Mouse (Mus musculus) naive thymus-derived CD4-positive, alpha-beta T cell, adult 2 months (primary cell): Measurements from ENCODE around the gene Nfkbil1.
"Not testable (repeated sequence)": the region's sequence is repeated elsewhere in the genome, so short reads cannot be mapped to it uniquely, and the experiment has no call there.

Source experiments
- DNase-seq: peaks from one replicate; pipeline ENCODE4 v3.0.0-alpha.2; 2011; ENCODE audit warnings: low read depth

Gene Nfkbil1

GRCm38 (mm10) chr17:35236996-35237395 is 1.4 kb upstream of the Nfkbil1 start:
- no peak for DNase-seq

DNA sequence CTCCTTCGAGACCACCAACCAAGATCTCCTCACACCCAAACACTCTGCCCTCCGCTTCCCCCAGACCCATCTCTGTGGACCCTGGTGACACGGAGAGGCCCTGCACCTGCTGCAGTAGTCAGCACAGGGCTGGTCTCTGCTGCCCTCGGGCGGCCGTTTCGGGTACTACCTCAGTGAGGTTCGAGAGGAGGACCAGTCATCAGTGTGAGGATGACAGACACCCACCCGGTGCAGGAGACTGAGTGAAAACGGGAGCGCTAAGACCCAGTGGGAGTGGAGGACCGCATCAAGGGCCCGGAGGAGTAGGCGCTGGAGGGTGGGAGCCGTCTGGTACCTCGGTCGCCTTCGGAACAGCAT is 776 bp upstream of the Nfkbil1 start:
- DNase-seq = peak; percentile 99

DNA sequence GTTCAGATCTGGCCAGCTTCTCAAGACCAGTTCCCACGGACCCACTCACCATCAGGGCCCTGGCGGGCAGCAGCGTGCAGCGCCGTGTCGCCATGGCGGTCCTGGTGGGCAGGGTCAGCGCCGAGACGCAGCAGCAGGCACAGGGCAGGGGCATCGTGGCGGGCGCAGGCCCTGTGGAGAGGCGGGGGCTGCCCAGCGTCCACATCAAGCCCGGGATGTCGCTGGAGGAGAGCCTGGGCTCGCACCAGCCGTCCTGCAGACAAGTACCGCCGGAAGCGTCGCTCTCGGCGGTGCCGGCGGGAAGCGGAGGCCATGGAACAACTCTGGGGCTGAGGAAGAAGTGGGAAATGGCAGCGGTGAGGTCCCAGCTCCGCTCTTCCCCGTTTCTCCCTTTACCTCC is 689 bp downstream of the Nfkbil1 start:
- DNase-seq = peak; percentile 59

- DNase-seq = not testable (repeated sequence)
Measured at GRCm38 (mm10) chr17:35234090-35234489, 1.5 kb downstream of the Nfkbil1 start.

DNA sequence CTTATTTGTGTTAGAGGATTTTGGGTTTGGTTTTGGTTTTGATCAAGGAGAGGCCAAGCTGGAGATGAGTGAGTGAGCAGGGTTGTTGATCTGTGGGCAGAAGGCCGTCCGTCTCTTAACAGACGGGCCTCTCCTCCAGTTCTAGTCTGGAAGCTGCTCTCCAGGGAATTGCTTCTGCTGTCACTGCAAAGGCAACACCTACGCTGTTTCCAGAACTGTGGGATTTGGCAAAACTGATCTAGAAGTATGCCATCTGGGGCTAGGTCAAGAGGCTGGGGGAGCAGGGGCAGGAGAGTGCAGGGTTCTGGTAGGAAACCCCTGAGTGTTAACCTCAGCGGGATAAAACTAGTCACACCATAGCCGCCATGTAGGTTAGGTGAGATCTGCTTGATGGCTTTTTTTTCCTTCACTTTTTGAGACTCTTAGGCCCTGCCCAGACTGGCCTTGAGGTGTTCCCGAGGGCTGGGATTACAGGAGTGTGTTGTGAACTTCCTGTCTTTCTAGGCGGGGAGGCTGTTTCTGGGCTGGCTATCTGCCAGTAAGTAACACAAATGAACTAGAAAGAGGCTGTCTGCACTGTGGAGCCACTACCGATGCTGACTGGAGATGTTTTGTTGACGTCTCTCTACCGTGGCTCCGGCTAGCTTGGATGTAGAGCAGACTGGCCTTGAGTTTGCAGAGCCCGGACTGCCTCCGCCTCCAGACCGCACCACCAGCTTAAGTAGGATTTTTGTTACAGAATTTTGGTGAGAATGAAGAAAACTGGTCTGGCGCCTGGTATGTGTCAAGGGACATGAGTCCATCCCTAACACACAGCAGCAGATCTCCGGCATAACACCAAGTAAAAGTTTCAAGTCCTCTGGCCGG is 2.2 kb downstream of the Nfkbil1 start, which contains the start of gene Atp6v1g2:
TSS of gene Atp6v1g2 (plus strand) at position 547 of the 867 bp plus-strand sequence.
- peak; percentile 66 for DNase-seq

GRCm38 (mm10) chr17:35232659-35233058 is 2.9 kb downstream of the Nfkbil1 start:
- DNase-seq = peak; percentile 82

- peak; percentile 92 for DNase-seq
Measured at GRCm38 (mm10) chr17:35232043-35232442, 3.5 kb downstream of the Nfkbil1 start.

DNA sequence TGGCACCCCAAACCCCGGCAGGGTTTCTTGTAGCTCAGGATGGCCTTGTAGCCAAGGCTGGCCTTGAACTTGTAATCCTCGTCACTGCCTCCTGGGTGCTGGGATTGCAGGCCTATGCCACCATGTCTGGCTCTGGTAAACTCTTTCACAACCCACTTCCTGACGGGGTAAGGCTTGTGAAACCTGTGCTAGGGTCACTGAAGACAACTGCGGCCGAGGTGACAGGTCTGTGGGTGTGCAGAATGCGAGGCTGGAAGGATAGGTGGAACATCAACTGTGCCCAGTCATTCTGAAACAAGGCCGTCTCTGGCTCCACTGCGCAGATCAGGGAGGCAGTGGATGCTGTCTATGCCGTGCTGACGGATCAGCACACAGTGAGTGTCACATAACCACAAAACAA is 4.6 kb downstream of the Nfkbil1 start:
- DNase-seq = peak; percentile 54

- peak; percentile 54 for DNase-seq
Measured at GRCm38 (mm10) chr17:35226561-35227046, 9.0 kb downstream of the Nfkbil1 start.

DNA sequence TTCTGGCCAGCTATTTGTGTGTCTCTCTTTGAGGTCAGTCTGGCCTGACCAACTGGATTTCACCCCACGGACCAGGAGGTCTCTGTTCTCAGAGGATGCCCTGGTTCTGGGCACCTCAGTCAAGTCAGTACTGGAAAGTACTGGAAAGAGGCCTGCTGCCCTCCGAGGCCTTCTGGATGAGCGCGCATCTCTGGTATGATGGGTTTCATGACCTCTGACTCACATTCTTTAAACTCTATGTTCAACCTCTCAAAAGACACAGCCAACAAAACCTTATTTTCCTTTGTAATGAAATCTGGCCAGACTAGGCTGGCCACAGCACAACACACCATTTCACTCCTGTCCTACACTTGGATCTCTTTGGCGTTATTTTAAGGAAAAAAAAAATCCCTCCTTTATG is 10.1 kb downstream of the Nfkbil1 start:
- no peak for DNase-seq

DNA sequence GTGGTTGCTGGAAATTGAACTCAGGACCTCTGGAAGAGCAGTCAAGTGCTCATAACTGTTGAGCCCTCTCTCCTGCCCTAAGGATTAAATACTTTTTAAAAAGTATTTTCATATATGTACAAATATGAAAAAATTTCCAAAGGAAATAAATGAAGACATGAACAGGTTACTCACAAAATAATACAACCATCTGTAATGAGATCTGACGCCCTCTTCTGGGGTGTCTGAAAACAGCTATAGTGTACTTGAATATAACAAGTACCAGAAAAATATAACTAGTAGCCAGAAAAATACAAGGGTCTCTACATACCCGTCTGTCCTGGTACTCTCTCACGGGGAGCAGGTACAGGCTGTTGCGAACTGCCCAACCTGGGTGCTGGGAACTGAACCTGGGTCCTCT is 11.0 kb downstream of the Nfkbil1 start:
- DNase-seq = no peak

DNA sequence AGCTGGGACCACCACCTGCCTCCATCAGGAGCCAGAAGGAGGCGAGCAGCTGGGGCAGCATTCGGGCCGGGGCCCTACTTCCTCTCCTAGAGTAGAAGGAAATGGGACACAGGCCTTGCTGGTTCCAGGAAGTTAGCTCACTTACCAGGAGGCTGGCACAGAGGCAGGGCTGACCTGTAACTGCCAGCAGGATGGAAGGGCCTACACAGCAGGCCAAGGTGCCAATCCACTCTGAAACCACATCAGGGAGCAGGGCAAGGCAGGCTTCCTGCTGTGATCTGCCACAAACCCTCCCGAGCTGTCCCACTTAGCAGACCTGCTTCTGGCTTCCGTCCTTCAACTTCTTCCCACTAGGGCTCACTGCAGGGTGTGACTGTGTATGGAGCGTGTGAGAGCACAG is 13.3 kb downstream of the Nfkbil1 start:
- peak; percentile 54 for DNase-seq

DNA sequence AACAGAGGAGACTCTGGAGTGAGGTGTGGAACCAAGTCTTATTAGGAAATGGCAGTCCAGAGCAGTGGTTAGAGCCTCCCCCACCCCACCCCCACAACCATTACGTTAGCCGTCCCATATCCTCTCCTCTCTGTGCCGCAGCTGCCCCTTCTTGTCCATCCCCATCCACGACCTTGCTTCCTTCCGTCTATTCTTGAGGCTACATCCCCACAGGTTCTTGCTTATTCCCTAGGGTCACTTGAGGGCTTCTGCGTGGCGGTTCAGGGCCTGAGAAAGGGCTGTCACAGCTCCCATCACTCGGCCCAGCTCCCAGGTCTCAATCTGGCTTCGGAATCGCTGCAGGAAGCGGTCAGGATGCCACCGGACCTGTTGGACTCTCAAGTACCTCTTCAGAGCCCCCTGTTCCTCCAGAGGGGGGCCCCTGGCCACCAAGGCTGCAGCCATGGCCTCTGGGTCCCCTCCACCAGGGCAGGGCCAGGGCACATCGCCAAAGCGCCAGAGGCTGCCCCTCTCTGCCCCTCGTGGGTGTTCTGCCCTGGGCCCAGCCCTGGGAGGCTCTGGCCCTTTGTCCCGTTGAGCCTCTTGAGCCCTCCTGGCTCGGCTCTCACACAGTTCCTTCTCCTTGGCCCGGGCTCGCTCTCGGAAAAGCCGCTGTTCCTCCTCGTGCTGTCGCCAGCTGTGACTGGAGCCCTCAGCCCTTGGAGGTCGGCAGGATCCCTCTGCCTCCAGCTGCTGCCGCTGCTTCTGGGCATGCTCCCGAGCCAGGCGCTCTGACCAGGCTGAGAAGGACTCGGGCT is 15.2 kb downstream of the Nfkbil1 start, which contains the start of gene Gm16181:
TSS of gene Gm16181 (plus strand) at position 679 of the 797 bp plus-strand sequence.
- DNase-seq = no peak

DNA sequence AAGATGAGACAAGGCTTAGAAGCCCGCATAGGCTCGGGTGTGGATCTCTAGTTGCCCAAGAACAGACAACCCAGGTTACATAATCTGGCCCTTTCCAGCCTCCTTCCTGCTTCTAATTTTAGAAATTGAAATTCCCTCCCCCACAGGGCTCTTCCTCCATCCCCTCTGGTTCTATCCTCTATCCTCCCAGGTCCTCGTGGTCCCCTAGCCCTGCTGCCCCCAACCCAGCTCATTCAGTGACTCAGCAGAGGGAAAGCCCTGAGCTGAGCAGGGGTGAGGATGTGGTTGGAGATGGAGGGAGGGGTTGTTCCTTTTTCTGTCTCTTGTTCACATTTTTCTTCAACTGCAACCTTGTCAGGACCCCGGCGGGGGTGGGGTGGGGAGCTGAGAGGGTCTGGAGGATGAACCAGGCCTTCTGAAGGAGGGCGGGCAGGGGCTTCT is 16.0 kb downstream of the Nfkbil1 start:
- DNase-seq = peak; percentile 69

- DNase-seq = peak; percentile 64
Measured at GRCm38 (mm10) chr17:35218516-35219193, 16.9 kb downstream of the Nfkbil1 start.

- no peak for DNase-seq
Measured at GRCm38 (mm10) chr17:35213071-35213470, 22.5 kb downstream of the Nfkbil1 start.

DNA sequence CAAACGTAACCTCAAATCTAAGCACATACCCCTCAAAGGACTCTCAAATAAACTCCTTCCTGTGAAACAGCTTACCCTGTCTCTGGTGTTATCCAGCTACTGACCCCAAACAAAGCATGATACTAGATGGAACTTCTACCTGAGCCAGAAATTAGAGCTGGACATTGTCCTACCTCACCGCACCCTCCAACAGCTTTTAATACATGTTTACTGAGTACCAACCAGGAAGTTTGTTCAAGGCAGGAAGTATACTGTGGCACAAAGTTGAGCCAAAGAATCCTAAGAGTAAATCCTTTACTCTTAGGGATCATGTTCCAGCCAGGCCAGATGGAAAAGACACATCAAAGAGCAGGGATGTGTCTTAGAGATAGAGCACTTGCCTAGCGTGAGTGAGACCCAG is 25.0 kb downstream of the Nfkbil1 start:
- DNase-seq = peak; percentile 44

DNA sequence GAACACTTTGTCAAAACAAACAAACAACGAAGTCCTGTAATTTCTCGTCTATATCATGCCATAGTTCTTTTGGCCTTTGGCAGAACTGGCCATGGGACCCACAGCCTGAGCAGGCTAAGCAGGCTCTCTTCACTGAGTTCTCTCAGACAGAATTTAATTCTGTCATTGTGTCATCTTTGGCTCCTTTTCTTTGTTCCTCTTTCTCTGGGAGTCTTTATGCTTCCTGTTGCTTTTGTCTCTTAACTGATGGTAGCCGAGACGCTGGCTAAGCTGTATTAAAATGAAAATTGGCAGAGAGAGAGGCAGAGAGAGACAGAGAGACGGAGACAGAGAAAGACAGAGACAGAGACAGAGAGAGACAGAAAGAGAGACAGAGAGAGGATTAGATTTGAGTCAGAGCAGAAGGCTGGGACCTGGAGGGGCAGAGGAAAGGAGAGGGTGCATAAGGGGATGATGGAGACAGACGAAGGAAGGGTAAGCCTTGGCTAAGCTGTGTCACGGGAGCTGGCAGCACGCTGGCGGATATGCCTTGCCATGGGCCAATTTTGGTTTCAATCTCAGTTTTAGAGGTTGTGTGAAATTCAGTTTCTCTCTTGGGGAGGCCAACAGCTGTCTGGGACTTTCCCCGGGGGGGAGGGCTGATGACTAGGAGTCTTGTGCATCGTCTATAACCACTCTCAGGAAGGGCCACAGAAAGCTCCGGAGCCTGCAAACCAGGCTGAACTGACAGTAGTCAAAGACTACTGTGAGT is 25.6 kb downstream of the Nfkbil1 start:
- peak; percentile 90 for DNase-seq

GRCm38 (mm10) chr17:35205380-35205769 is 30.2 kb downstream of the Nfkbil1 start:
- no peak for DNase-seq

DNA sequence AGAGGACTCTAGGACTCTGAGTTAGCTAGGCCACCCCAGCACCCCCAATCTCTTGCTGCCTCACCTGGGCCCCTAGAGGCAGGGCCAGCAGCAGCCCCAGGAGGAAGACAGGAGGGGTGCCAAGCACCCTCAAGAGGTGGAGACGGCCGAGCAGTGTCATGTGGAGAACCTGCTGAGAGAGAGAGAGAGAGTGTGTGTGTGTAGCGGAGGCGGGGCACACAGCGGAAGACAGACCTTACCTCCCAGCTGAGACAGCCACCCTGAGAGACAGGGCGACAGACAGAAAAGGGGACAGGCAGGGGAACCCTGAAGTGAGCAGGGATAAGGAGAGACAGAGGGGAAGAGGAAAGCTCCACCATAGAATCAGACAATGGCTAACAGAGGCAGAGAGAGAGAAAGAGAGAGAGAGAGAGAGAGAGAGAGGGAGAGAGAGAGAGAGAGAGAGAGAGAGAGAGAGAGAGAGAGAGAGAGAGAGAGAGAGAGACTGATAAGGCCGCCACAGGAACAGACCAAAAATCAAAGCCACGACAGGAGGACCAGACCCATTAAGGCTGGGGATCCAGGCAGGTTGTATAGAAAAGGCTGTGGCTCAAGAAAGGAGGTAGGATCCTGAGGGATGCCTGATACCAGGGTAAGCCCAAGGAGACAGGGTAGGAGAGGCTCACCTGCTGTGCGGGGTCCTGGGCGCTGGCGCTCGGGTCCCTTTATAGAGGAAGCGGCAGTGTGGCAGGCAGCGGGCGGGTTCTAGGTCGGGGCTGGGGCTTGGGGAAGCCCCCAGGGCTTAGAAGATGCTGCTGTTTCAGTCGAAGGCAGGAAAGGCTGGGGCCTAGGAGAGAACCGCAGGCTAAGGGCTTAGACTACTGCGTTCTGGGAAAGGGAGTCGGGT is 30.9 kb downstream of the Nfkbil1 start, which contains the start of gene Lta:
TSS of gene Lta (minus strand) at position 858 of the 886 bp plus-strand sequence.
- DNase-seq = peak; percentile 89
